Mouse (Mus musculus) heart, embryonic 13.5 days (tissue): Measurements from ENCODE around the gene Gcm2. TPM values are rescaled to one million over a fixed set of nuclear protein-coding genes. Genes with fewer than 3 reads are reported as not detected.

Experiments used
- ATAC-seq: fragments of 200-750 bp; cut with Nextera tagmentation; 2 replicates; pipeline ENCODE4 v1.8.0; 2017; ENCODE audit warnings: moderate TSS enrichment; ENCODE audit not compliant: insufficient number of reproducible peaks, low FRiP score, low TSS enrichment; ENCODE audit errors: extremely low read depth
- H3K27ac ChIP-seq: fragments of 300-500 bp; sonication (generic); replicated peaks from 2 replicates; pipeline ENCODE4 v1.5.1; 2015; ENCODE audit warnings: moderate library complexity, mild to moderate bottlenecking, inconsistent platforms
- H3K27me3 ChIP-seq: fragments of 300-500 bp; sonication (generic); replicated peaks from 2 replicates; pipeline ENCODE4 v1.6.1; 2015; ENCODE audit warnings: mild to moderate bottlenecking, inconsistent platforms
- H3K36me3 ChIP-seq: fragments of 300-500 bp; sonication (generic); 2 replicates; pipeline ENCODE4 v1.6.1; 2015; ENCODE audit warnings: mild to moderate bottlenecking, inconsistent platforms
- H3K4me1 ChIP-seq: fragments of 300-500 bp; sonication (generic); 2 replicates; pipeline ENCODE4 v1.6.1; 2015; ENCODE audit warnings: inconsistent platforms
- H3K4me2 ChIP-seq: fragments of 300-500 bp; sonication (generic); 2 replicates; pipeline ENCODE4 v1.6.1; 2015; ENCODE audit warnings: inconsistent platforms, mild to moderate bottlenecking, moderate library complexity
- H3K4me3 ChIP-seq: fragments of 300-500 bp; sonication (generic); 2 replicates; pipeline ENCODE4 v1.5.1; 2015; ENCODE audit warnings: moderate library complexity, mild to moderate bottlenecking, inconsistent platforms
- H3K9ac ChIP-seq: fragments of 300-500 bp; sonication (generic); 2 replicates; pipeline ENCODE4 v1.6.1; 2015; ENCODE audit warnings: inconsistent platforms, mild to moderate bottlenecking, moderate library complexity
- H3K9me3 ChIP-seq: fragments of 300-500 bp; sonication (generic); 2 replicates; pipeline ENCODE4 v1.6.1; 2016; ENCODE audit warnings: inconsistent platforms
- WGBS: fragments of 180-500 bp; shearing (Covaris S2); methylation state at CpG from one replicate; pipeline ENCODE4 v1.1.7; 2015; ENCODE audit warnings: mixed read lengths; 5-methylcytosine and 5-hydroxymethylcytosine counted together
- polyA plus RNA-seq: library from polyadenylated mRNA; unstranded; fragments of >200 nt; fragmentation: Nextera tagmentation; extraction: Ambion mirVana; gene quantifications from 2 replicates; pipeline ENCODE4 v1.2.1, GENCODE M21; 2015

Gene Gcm2
- polyA plus RNA-seq, 1 experiment from 2014 or later: not detected

GRCm38 (mm10) chr13:41105541-41105940 is 5.3 kb downstream of the Gcm2 start:
- H3K9me3 ChIP-seq: no peaks in the 10 kb centered on the region
- H3K4me2 ChIP-seq: no peak overlapping the region
- no peak overlapping the region for H3K27ac ChIP-seq
- no peak overlapping the region for H3K4me3 ChIP-seq
- no peaks in the 10 kb centered on the region for H3K4me1 ChIP-seq
- no peak overlapping the region for H3K9ac ChIP-seq
- 92% methylated on average over 13 of the region's 13 CpGs for WGBS
- no peaks in the 10 kb centered on the region for H3K36me3 ChIP-seq
- no peaks in the 10 kb centered on the region; the same call in 1 of the 2 replicates for H3K27me3 ChIP-seq
- ATAC-seq: no peak

DNA sequence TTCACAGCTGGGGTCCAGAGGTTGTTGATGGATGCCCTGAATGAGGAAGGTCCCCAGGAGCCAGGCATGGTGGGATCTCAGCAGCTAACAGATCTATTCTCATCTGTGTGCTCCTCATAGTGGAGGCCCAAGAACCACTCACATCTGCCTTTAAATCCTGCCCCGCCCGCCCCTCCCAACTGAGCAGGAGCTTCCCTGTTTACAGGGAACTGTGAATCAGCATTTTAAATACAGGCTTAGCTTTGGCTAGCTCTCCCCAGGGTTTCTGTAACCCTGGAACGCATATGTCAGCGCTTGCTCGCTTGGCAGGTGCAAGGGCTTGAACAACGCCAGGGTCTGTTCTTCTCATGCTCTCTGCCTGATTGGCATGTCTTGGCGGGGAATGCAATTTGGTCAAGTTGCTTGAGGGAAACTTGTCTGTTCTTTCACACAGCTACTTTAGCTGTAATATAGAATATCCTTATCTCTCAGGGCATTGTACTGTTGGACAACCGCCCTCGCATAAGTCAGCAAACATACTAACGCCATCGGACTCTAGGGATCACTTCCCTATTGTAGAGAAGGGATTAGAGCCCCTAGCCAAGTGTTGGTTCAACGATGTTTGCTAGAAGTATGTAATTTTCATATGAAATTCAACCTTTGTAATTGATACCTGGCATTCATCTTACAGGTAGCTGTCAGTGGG is 6.9 kb downstream of the Gcm2 start:
- Histone ChIP-seq H3K27me3 (no peaks in the 10 kb centered on the region), H3K36me3 (no peaks in the 10 kb centered on the region), H3K27ac (0 out of 2 replicates have a peak overlapping the region, but pooled peaks have one; percentile 14), H3K4me1 (no peaks in the 10 kb centered on the region), H3K9me3 (no peaks in the 10 kb centered on the region), H3K9ac (no peak overlapping the region), H3K4me3 (no peak overlapping the region), H3K4me2 (no peak overlapping the region; the same call in 1 of the 2 replicates)
- WGBS: 65% methylated on average over 12 of the region's 12 CpGs
- ATAC-seq: peak; percentile 61

- no peak overlapping the region for H3K4me2 ChIP-seq
- H3K27ac ChIP-seq: no peak overlapping the region
- 85% methylated on average over 2 of the region's 2 CpGs for WGBS
- no peak overlapping the region for H3K9ac ChIP-seq
- no peak overlapping the region for H3K4me3 ChIP-seq
- H3K4me1 ChIP-seq: peaks cover 12% of the 10 kb centered on the region
- no peaks in the 10 kb centered on the region for H3K9me3 ChIP-seq
- ATAC-seq: no peak
- H3K36me3 ChIP-seq: no peaks in the 10 kb centered on the region
- no peaks in the 10 kb centered on the region for H3K27me3 ChIP-seq
These were observed 10.8 kb downstream of the Gcm2 start for GRCm38 (mm10) chr13:41100031-41100430.

DNA sequence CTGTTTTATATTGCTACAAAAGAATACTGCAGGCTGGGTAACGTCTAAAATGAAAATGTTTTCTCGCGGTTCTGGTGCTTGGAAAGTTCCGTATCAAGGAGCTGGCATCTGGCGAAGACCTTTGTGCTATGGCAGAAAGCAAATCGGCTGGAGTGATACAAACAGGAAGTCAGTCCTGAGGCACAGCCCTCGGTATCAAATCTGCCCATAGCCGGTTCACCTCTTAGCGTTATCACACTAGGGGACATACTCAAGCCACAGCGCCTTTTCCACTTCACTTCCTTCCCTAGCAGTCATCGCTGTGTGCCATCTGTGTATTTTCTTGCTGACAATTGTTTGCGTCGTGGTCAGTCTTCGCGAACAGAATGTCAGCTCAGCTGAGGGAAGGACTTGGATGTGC is 12.5 kb downstream of the Gcm2 start:
- no peak for ATAC-seq
- Histone ChIP-seq H3K4me2 (peak overlapping the region; percentile 56), H3K36me3 (no peaks in the 10 kb centered on the region), H3K27ac (no peak overlapping the region), H3K9ac (no peak overlapping the region), H3K27me3 (0 out of 2 replicates have a peak, but pooled peaks cover under 1% of the 10 kb centered on the region), H3K4me1 (peaks cover 12% of the 10 kb centered on the region), H3K4me3 (no peak overlapping the region), H3K9me3 (no peaks in the 10 kb centered on the region)
- WGBS: 53% methylated on average over 15 of the region's 15 CpGs

DNA sequence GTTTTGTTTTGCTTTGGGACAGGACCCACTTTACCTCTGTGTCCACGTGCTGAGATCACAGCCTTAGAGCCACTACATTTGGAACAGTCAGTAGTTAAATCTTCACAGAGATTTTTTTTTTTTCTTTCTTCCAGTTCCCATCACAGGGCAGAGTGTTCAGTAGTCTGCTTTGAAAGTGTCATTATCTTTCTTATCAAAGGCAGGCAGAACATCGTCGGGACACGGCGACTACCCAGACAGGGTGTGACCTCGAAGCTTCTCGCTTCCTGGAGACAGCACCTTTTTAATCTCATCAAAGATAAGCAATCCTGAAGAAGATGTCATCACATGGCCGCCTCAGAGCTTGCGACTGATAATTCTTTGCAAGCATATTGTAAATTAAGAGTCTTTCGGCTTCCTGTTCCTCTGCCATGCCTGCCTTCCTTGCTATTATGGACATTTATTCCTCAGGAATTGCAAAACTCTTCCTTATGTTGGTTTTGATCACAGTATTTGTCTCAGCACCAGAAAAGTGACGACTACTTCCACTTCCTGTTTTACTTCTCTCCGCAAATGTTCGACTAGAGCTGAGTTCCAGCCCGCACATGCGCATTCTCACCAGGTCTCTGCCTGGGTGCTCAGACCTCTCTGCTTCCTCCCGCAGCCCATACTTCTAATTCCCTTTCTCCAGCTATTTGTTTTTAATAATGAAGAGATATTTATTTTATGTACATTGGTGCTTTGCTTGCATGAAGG is 13.3 kb downstream of the Gcm2 start:
- Histone ChIP-seq H3K9me3 (no peaks in the 10 kb centered on the region), H3K4me2 (peak overlapping the region; percentile 56), H3K27ac (no peak overlapping the region), H3K27me3 (0 out of 2 replicates have a peak, but pooled peaks cover 4% of the 10 kb centered on the region), H3K9ac (no peak overlapping the region), H3K4me1 (peaks cover 12% of the 10 kb centered on the region), H3K4me3 (peak overlapping the region; percentile 30), H3K36me3 (no peaks in the 10 kb centered on the region)
- WGBS: 25% methylated on average over 16 of the region's 16 CpGs
- no peak for ATAC-seq

DNA sequence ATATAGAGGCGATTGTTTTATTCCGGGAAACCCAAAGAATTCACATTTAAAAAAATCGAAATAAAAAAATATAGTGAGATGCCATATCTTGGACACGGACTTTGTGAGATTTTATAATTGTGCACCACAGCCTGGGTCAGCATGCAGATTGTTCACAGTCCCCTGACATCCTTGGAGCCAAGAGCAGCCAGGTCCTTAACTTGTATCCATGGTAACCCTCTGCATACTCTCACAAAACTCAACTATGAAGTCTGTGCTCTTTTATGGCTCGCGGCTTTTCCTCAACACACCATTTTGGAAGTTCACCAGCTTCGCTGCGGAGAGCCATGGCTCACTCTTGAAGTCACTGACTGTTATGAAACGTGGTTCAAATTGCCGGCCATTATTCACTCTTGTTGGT is 16.7 kb downstream of the Gcm2 start:
- Histone ChIP-seq H3K4me1 (peaks cover 12% of the 10 kb centered on the region), H3K4me2 (no peak overlapping the region), H3K4me3 (no peak overlapping the region), H3K9me3 (no peaks in the 10 kb centered on the region), H3K27me3 (peaks cover 19% of the 10 kb centered on the region; the same call in 1 of the 2 replicates), H3K36me3 (no peaks in the 10 kb centered on the region), H3K27ac (no peak overlapping the region), H3K9ac (no peak overlapping the region)
- no peak for ATAC-seq
- 80% methylated on average over 10 of the region's 10 CpGs for WGBS

DNA sequence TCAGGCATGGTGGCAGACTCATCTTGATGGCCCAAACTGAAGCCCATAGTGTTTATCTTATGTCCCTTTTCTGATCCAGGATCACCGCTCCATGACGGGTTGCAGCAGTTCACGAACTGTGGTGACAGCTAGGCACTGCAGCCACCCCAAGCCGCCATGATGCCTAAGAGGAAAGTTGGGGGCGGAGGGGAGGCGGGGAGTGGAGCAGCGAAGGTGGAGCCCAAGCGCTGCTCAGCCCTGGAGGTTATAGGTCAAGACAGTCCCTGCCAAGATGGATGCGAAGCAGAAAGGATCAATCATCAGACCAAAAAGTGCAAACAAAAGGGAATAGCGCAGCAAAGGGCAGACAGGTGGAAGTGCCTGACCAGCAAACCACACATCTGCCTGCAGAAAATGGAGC is 19.6 kb downstream of the Gcm2 start:
- no peaks in the 10 kb centered on the region for H3K36me3 ChIP-seq
- H3K4me1 ChIP-seq: no peaks in the 10 kb centered on the region
- H3K4me2 ChIP-seq: peak overlapping the region; percentile 14; the same call in 1 of the 2 replicates
- no peak for ATAC-seq
- no peak overlapping the region for H3K9ac ChIP-seq
- H3K9me3 ChIP-seq: no peaks in the 10 kb centered on the region
- WGBS: 28% methylated on average over 10 of the region's 10 CpGs
- no peak overlapping the region for H3K4me3 ChIP-seq
- H3K27me3 ChIP-seq: peaks cover 19% of the 10 kb centered on the region; the same call in 1 of the 2 replicates
- no peak overlapping the region for H3K27ac ChIP-seq

DNA sequence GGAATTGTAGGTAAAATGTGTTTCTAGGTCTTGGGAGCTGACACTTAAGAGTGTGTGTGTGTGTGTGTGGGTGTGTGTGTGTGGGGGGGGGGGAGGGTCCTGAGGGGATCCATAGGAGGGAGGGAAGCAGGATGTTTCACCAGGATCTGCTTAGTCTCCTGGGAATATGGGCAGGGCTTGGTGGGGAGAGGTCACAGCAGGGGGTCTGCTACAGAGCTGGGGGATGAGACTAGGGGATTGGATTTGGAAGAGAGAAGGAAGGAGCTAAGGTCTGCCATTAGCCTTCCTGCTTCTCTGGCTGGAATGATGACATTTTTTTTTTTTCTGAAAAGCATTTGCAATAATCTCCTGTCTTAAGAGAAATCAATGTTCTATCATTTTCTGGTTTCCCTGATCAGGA is 22.1 kb downstream of the Gcm2 start:
- H3K4me3 ChIP-seq: no peak overlapping the region
- H3K27me3 ChIP-seq: peaks cover 19% of the 10 kb centered on the region; the same call in 1 of the 2 replicates
- H3K9me3 ChIP-seq: no peaks in the 10 kb centered on the region
- H3K4me1 ChIP-seq: no peaks in the 10 kb centered on the region
- H3K27ac ChIP-seq: no peak overlapping the region
- ATAC-seq: no peak
- no peak overlapping the region for H3K9ac ChIP-seq
- no peak overlapping the region for H3K4me2 ChIP-seq
- no peaks in the 10 kb centered on the region for H3K36me3 ChIP-seq

DNA sequence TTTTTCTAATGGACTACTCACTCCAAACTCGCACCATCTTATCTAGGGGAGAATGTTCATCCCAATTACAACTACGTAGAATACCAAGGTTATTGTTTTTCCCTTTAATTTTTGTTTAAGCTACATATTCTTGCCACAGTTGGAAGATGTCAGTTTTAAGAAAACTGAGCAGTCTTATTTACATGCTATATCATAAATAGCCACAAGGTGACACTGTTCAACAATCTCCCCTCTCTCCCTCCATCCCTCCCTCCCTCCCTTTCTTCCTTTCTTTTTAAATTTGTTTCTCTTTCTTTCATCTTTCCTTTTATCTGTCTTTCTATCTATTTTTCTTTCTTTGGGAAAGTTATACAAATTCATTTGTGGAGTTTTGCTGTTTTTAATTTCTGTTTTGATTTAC is 25.7 kb downstream of the Gcm2 start:
- ATAC-seq: no peak
- Histone ChIP-seq H3K4me3 (no peak overlapping the region), H3K27me3 (peaks cover 11% of the 10 kb centered on the region), H3K4me2 (no peak overlapping the region), H3K4me1 (no peaks in the 10 kb centered on the region), H3K9ac (no peak overlapping the region), H3K9me3 (no peaks in the 10 kb centered on the region), H3K36me3 (no peaks in the 10 kb centered on the region), H3K27ac (no peak overlapping the region)
- WGBS: 12% methylated on average over 2 of the region's 2 CpGs

DNA sequence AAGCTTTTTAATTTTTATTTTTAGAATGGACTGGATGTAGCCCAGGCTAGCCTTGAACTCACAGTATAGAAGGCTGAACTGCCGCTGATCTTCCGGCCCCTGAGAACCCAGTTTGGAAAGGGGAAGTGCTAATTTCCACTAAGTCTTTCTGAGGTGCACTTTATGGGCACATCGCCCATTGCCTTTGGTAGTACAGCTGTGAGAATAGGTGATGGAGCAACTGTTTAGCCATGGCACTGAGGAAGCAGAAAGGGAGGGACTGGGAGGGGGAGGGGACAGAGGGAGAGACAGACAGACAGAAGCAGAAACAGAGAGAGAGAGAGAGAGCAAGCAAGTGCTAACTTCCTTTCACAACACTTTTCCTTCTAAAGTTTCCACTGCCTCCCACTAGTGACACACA is 26.3 kb downstream of the Gcm2 start:
- no peak overlapping the region for H3K9ac ChIP-seq
- H3K27ac ChIP-seq: no peak overlapping the region
- H3K36me3 ChIP-seq: no peaks in the 10 kb centered on the region
- H3K9me3 ChIP-seq: no peaks in the 10 kb centered on the region
- H3K27me3 ChIP-seq: peaks cover 15% of the 10 kb centered on the region
- 70% methylated on average over 3 of the region's 3 CpGs for WGBS
- no peak overlapping the region for H3K4me3 ChIP-seq
- no peak overlapping the region for H3K4me2 ChIP-seq
- no peak for ATAC-seq
- peaks cover under 1% of the 10 kb centered on the region for H3K4me1 ChIP-seq

DNA sequence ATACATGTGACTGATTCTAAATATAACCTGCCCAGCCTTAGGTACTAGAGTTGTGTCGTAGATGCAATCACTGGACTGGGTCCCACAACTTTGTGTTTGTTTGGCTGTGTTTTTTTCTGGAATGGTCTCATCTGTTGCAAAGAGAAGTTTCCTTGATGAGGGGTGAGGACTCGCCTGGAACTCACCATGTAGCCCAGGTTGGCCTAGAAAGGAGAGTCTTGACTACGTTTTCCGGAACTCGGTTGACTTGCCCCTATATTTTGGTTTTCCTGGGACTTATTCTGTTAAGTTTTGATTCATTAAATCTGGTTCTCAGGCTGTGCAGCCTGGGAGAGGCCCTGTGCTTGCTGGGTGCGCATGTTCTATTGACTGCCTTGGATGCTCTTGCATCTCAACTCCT is 30.1 kb downstream of the Gcm2 start:
- no peak overlapping the region for H3K4me3 ChIP-seq
- H3K27ac ChIP-seq: no peak overlapping the region
- H3K4me1 ChIP-seq: peaks cover 10% of the 10 kb centered on the region
- H3K4me2 ChIP-seq: no peak overlapping the region
- peaks cover 38% of the 10 kb centered on the region for H3K27me3 ChIP-seq
- H3K36me3 ChIP-seq: no peaks in the 10 kb centered on the region
- 86% methylated on average over 6 of the region's 6 CpGs for WGBS
- H3K9ac ChIP-seq: no peak overlapping the region
- no peak for ATAC-seq
- H3K9me3 ChIP-seq: no peaks in the 10 kb centered on the region
